Mouse (Mus musculus) limb, embryonic 15.5 days (tissue): ENCODE data around the gene Bcl7c. TPM values are rescaled to one million over a fixed set of nuclear protein-coding genes. Genes with fewer than 3 reads are reported as not detected.

Source experiments
- microRNA counts: library from miRNA; unstranded; fragments of <30 nt; microRNA quantifications from one replicate; lab custom pipeline; 2016
- microRNA-seq: library from miRNA; unstranded; fragments of <30 nt; microRNA quantifications from one replicate; pipeline ENCODE4, GENCODE M21; 2016
- polyA plus RNA-seq: library from polyadenylated mRNA; unstranded; fragments of >200 nt; fragmentation: Nextera tagmentation; extraction: Ambion mirVana; gene quantifications from 2 replicates; pipeline ENCODE4 v1.2.1, GENCODE M21; 2015

Bcl7c gene
- polyA plus RNA-seq, 1 experiment from 2014 or later, result 90.5 TPM

MicroRNAs within 50 kb of the gene (microRNA counts, 519-probe panel; counts per million panel counts)
- microRNA mmu-miR-762 (lab: Ali Mortazavi, UCI), result 1,467 counts per million, percentile 15 among the panel's probes with 10 or more counts

Small RNAs within 50 kb of the gene (microRNA-seq; reads per million reads assigned to microRNA genes)
- not detected for gene Mir762

Other genes with a start within 250 kb of the Bcl7c start
- gene Prr14, start 249.3 kb downstream of the Bcl7c start, polyA plus RNA-seq, result 37.4 and 45.2 TPM in 2 replicates
- gene Fbrs, start 229.7 kb downstream of the Bcl7c start, polyA plus RNA-seq, result 13.7 and 16.0 TPM in 2 replicates
- gene Srcap, start 196.9 kb downstream of the Bcl7c start, polyA plus RNA-seq, result 37.6 and 40.0 TPM in 2 replicates
- gene Gm42715, start 189.3 kb downstream of the Bcl7c start, polyA plus RNA-seq, result 12.3 and 13.1 TPM in 2 replicates
- 8.7 and 12.1 TPM in 2 replicates for gene Tmem265, start 147.5 kb downstream of the Bcl7c start, polyA plus RNA-seq
- 39.3 and 41.5 TPM in 2 replicates for gene Phkg2, start 135.6 kb downstream of the Bcl7c start, polyA plus RNA-seq
- 4.2 and 7.2 TPM in 2 replicates for gene Ccdc189, start 120.3 kb downstream of the Bcl7c start, polyA plus RNA-seq
- gene Rnf40, start 120.2 kb downstream of the Bcl7c start, polyA plus RNA-seq, result 42.9 and 46.1 TPM in 2 replicates
- 11.5 and 11.7 TPM in 2 replicates for gene Zfp629, start 93.1 kb downstream of the Bcl7c start, polyA plus RNA-seq
- 25.3 and 28.7 TPM in 2 replicates for gene Ctf1, start 3.8 kb upstream of the Bcl7c start, polyA plus RNA-seq
- 0.19 and 0.44 TPM in 2 replicates for gene Ctf2, start 23.2 kb upstream of the Bcl7c start, polyA plus RNA-seq
- gene Fbxl19, start 35.6 kb upstream of the Bcl7c start, polyA plus RNA-seq, result 4.3 and 4.4 TPM in 2 replicates
- gene Orai3, start 60.9 kb upstream of the Bcl7c start, polyA plus RNA-seq, result 23.6 and 26.5 TPM in 2 replicates
- gene Setd1a, start 67.7 kb upstream of the Bcl7c start, polyA plus RNA-seq, result 18.6 and 21.7 TPM in 2 replicates
- gene Gm49388, start 76.7 kb upstream of the Bcl7c start, polyA plus RNA-seq, result not detected in 2 replicates
- 18.7 and 23.8 TPM in 2 replicates for gene Hsd3b7, start 91.7 kb upstream of the Bcl7c start, polyA plus RNA-seq
- gene Stx4a, start 115.4 kb upstream of the Bcl7c start, polyA plus RNA-seq, result 72.5 and 79.5 TPM in 2 replicates
- 3.6 and 3.8 TPM in 2 replicates for gene Stx1b, start 115.6 kb upstream of the Bcl7c start, polyA plus RNA-seq
- gene Zfp646, start 167.3 kb upstream of the Bcl7c start, polyA plus RNA-seq, result 9.1 and 10.0 TPM in 2 replicates
- 16.4 TPM in 2 replicates for gene Zfp668, start 167.9 kb upstream of the Bcl7c start, polyA plus RNA-seq
- 2.2 and 2.4 TPM in 2 replicates for gene Prss53, start 182.0 kb upstream of the Bcl7c start, polyA plus RNA-seq
- not detected in 2 replicates for gene Gm21974, start 186.5 kb upstream of the Bcl7c start, polyA plus RNA-seq
- gene Vkorc1, start 186.7 kb upstream of the Bcl7c start, polyA plus RNA-seq, result 269 and 272 TPM in 2 replicates
- 98.3 and 117 TPM in 2 replicates for gene Bckdk, start 195.1 kb upstream of the Bcl7c start, polyA plus RNA-seq
- gene Kat8, start 203.6 kb upstream of the Bcl7c start, polyA plus RNA-seq, result 37.8 and 38.7 TPM in 2 replicates
- 11.5 and 14.2 TPM in 2 replicates for gene Prss8, start 221.2 kb upstream of the Bcl7c start, polyA plus RNA-seq
- gene Prss36, start 237.8 kb upstream of the Bcl7c start, polyA plus RNA-seq, result 11.6 and 12.9 TPM in 2 replicates